Comparison of ENCODE assay signal across 8 mouse cellular contexts in the genomic region with DNA sequence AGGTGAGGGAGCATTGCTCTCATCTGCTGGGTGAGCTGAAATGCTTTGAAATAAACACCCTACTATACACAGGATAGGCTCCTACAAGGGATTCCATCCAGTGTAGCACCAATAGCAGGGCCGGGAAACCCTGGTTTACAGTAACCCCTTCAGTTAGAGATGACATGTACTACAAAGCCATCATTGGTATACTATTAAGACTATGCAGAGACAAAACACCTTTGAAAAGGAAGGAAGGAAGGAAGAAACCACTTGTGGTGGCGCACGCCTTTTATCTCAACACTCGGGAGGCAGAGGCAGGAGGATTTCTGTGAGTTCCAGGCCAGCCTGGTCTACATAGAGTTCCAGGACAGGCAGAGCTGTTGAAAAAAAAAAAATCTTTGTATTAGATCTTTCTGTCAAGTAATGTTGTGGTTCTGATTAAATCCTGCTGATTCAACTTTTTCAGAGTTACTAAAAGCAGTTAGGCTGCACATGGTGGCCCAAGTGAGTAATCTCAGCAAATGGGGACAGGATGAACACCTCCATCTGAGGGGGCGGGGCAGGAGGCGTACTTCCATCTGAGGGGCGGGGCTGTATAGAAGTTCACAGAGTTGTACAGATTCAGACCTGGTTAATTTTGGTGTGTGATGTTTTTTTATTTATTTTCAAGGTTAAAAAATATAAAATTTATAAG. TPM values are rescaled to one million over a fixed set of nuclear protein-coding genes. Genes with fewer than 3 reads are reported as not detected.
A peak's percentile ranks its signal among the peaks of the same experiment; 100 is the strongest.
DNase-seq lines count a peak whose midpoint lies in the region; ATAC-seq and TF ChIP-seq lines count a peak whose summit lies in the region.

No protein-coding gene starts in this region.

- no peak for ATAC-seq in forebrain, embryonic 12.5 days (ENCODE audit: low FRiP score)
- no peak for ATAC-seq in lung, embryonic 15.5 days (ENCODE audit: borderline replicate concordance, extremely low read depth, low FRiP score, low TSS enrichment)
- ATAC-seq in liver, postnatal 0 days = no peak
- no peak for ATAC-seq in activated CD4-positive, CD25-positive, alpha-beta regulatory T cell, adult 4 months

- peaks cover 46% of the 10 kb centered on the region for H3K27me3 ChIP-seq in forebrain, embryonic 10.5 days (ENCODE audit: poor library complexity, severe bottlenecking)
- peaks cover 25% of the 10 kb centered on the region for H3K27me3 ChIP-seq in forebrain, embryonic 12.5 days
- peaks cover 8% of the 10 kb centered on the region; the same call in 1 of the 2 replicates for H3K27me3 ChIP-seq in lung, embryonic 15.5 days
- no peaks in the 10 kb centered on the region for H3K27me3 ChIP-seq in liver, postnatal 0 days (ENCODE audit: insufficient read depth, low read length)

- H3K4me1 ChIP-seq in forebrain, embryonic 10.5 days = peaks cover 32% of the 10 kb centered on the region
- peaks cover 8% of the 10 kb centered on the region for H3K4me1 ChIP-seq in forebrain, embryonic 12.5 days
- peaks cover 25% of the 10 kb centered on the region for H3K4me1 ChIP-seq in lung, embryonic 15.5 days
- H3K4me1 ChIP-seq in cortical plate, adult 2 months (ENCODE audit: control insufficient read depth, insufficient read depth, low read length) = no peaks in the 10 kb centered on the region
- peaks cover 10% of the 10 kb centered on the region for H3K4me1 ChIP-seq in liver, postnatal 0 days (ENCODE audit: insufficient read depth)

- no peaks in the 10 kb centered on the region for H3K9me3 ChIP-seq in forebrain, embryonic 10.5 days
- no peaks in the 10 kb centered on the region for H3K9me3 ChIP-seq in forebrain, embryonic 12.5 days
- no peaks in the 10 kb centered on the region for H3K9me3 ChIP-seq in lung, embryonic 15.5 days
- no peaks in the 10 kb centered on the region for H3K9me3 ChIP-seq in liver, postnatal 0 days (ENCODE audit: low read length)

- TF ChIP-seq POLR2A in cortical plate, adult 2 months (IDR thresholded peaks at IDR 0.05; ENCODE audit: extremely low read depth, insufficient read depth, low read length) = no peak

- no peak overlapping the region for H3K4me2 ChIP-seq in forebrain, embryonic 12.5 days
- peak overlapping the region; percentile 55 for H3K4me2 ChIP-seq in lung, embryonic 15.5 days
- H3K4me2 ChIP-seq in liver, postnatal 0 days (ENCODE audit: low read depth, low read length) = peak overlapping the region; percentile 60

- peak overlapping the region; percentile 33; the same call in 1 of the 2 replicates for H3K4me3 ChIP-seq in forebrain, embryonic 10.5 days
- H3K4me3 ChIP-seq in forebrain, embryonic 12.5 days (replicated peaks) = no peak overlapping the region
- H3K4me3 ChIP-seq in lung, embryonic 15.5 days = peak overlapping the region; percentile 19
- peak overlapping the region; percentile 11; the same call in 1 of the 2 replicates for H3K4me3 ChIP-seq in cortical plate, adult 2 months (ENCODE audit: insufficient read depth, low read length)
- no peak overlapping the region for H3K4me3 ChIP-seq in liver, postnatal 0 days (ENCODE audit: low read depth, low read length)

- 94% methylated on average over 7 of the region's 7 CpGs for WGBS in forebrain, embryonic 10.5 days
- WGBS in forebrain, embryonic 12.5 days = 94% methylated on average over 7 of the region's 7 CpGs
- WGBS in lung, embryonic 15.5 days = 90% methylated on average over 7 of the region's 7 CpGs
- WGBS in liver, postnatal 0 days (ENCODE audit: insufficient replicate concordance) = 78% methylated on average over 7 of the region's 7 CpGs

- DNase-seq in forebrain, embryonic 10.5 days (ENCODE audit: extremely low spot score, low spot score) = no peak
- no peak for DNase-seq in lung, adult 18-20 months
- DNase-seq in liver, postnatal 0 days = no peak
- DNase-seq in frontal cortex, postnatal 36 days (ENCODE audit: low spot score in 2 of 2) = no peak

- H3K9ac ChIP-seq in forebrain, embryonic 12.5 days = no peak overlapping the region
- H3K9ac ChIP-seq in lung, embryonic 15.5 days = no peak overlapping the region
- no peak overlapping the region for H3K9ac ChIP-seq in liver, postnatal 0 days (replicated peaks)

- no peaks in the 10 kb centered on the region for H3K36me3 ChIP-seq in forebrain, embryonic 10.5 days (replicated peaks)
- no peaks in the 10 kb centered on the region for H3K36me3 ChIP-seq in forebrain, embryonic 12.5 days (replicated peaks)
- no peaks in the 10 kb centered on the region for H3K36me3 ChIP-seq in lung, embryonic 15.5 days
- no peaks in the 10 kb centered on the region for H3K36me3 ChIP-seq in liver, postnatal 0 days (replicated peaks; ENCODE audit: insufficient read depth, low read length)

- H3K27ac ChIP-seq in forebrain, embryonic 10.5 days = no peak overlapping the region
- H3K27ac ChIP-seq in forebrain, embryonic 12.5 days = no peak overlapping the region
- no peak overlapping the region for H3K27ac ChIP-seq in lung, embryonic 15.5 days
- H3K27ac ChIP-seq in cortical plate, adult 2 months (ENCODE audit: insufficient read depth, low read length) = no peak overlapping the region
- H3K27ac ChIP-seq in liver, postnatal 0 days (ENCODE audit: low read depth) = peak overlapping the region; percentile 31

- TF ChIP-seq CTCF in cortical plate, adult 2 months (IDR thresholded peaks at IDR 0.05; ENCODE audit: extremely low read depth, insufficient read depth, low read length) = no peak
- TF ChIP-seq CTCF in liver, postnatal 0 days (IDR thresholded peaks at IDR 0.05; ENCODE audit: low read depth) = no peak

- no peak for TF ChIP-seq EP300 in liver, postnatal 0 days (IDR thresholded peaks at IDR 0.05; ENCODE audit: low read depth)

RNA-seq across cellular contexts. Expression of a gene that starts 53.2 kb away (rescaled TPM):
- 243 and 253 TPM in 2 replicates for polyA plus RNA-seq in forebrain, embryonic 10.5 days (2016; fragmentation: Nextera tagmentation; extraction: Ambion mirVana)
- polyA plus RNA-seq in forebrain, embryonic 12.5 days (2016; fragmentation: Nextera tagmentation; extraction: Ambion mirVana) = 301 and 313 TPM in 2 replicates
- 161 and 165 TPM in 2 replicates for polyA plus RNA-seq in lung, embryonic 15.5 days (2015; fragmentation: Nextera tagmentation; extraction: Ambion mirVana)
- polyA plus RNA-seq in cortical plate, adult 2 months (2012; rRNA removed) = 60.4 and 61.3 TPM in 2 replicates
- polyA plus RNA-seq in liver, postnatal 0 days (2015; fragmentation: Nextera tagmentation; extraction: Ambion mirVana) = 34.4 and 38.6 TPM in 2 replicates
- polyA plus RNA-seq in activated CD4-positive, CD25-positive, alpha-beta regulatory T cell, adult 4 months (2017; shearing (Covaris generic)) = 100 to 1,000 TPM; 109 to 110 TPM

Comparison
In these comparisons a context has a peak if more than half of its experiments do, and no peak if none do; other contexts are left out.
1. H3K4me3 ChIP-seq: peak in forebrain, embryonic 10.5 days (single experiment), lung, embryonic 15.5 days (single experiment) and cortical plate, adult 2 months (single experiment); none in forebrain, embryonic 12.5 days (single experiment) and liver, postnatal 0 days (single experiment).